Mouse (Mus musculus) small intestine, adult 2 months (tissue): ENCODE results near the gene Gnpat. TPM values are rescaled to one million over a fixed set of nuclear protein-coding genes. Genes with fewer than 3 reads are reported as not detected.

Experiments used
- H3K27ac ChIP-seq: fragments of 200-500 bp; 2 replicates; pipeline ENCODE4 v1.5.1; 2012; ENCODE audit warnings: low read depth, low read length, control low read depth, inconsistent platforms; ENCODE audit not compliant: insufficient read depth
- H3K27me3 ChIP-seq: fragments of 200-500 bp; 2 replicates; pipeline ENCODE4 v1.6.1; 2012; ENCODE audit warnings: mild to moderate bottlenecking, moderate library complexity, low read length, inconsistent platforms; ENCODE audit not compliant: control insufficient read depth, insufficient read depth
- H3K36me3 ChIP-seq: fragments of 200-500 bp; 2 replicates; pipeline ENCODE4 v1.6.1; 2012; ENCODE audit warnings: mild to moderate bottlenecking, low read length, control low read depth, inconsistent platforms; ENCODE audit not compliant: control insufficient read depth, insufficient read depth
- H3K4me1 ChIP-seq: fragments of 200-500 bp; 2 replicates; pipeline ENCODE4 v1.6.1; 2012; ENCODE audit warnings: low read length, inconsistent platforms, mixed read lengths; ENCODE audit not compliant: control insufficient read depth, insufficient read depth, insufficient read length
- H3K4me3 ChIP-seq: fragments of 200-500 bp; 2 replicates; pipeline ENCODE4 v1.5.1; 2012; ENCODE audit warnings: low read depth, mild to moderate bottlenecking, control low read depth, inconsistent platforms, low read length, moderate library complexity
- CTCF ChIP-seq: fragments of 200-500 bp; IDR thresholded peaks from 2 replicates; pipeline ENCODE4 v1.5.1; 2012; ENCODE audit warnings: low read depth, mild to moderate bottlenecking, control low read depth, inconsistent platforms, low read length, moderate library complexity, mixed read lengths; ENCODE audit not compliant: insufficient replicate concordance, insufficient read length; ENCODE audit errors: extremely low read depth
- POLR2A ChIP-seq: fragments of 200-500 bp; IDR thresholded peaks from 2 replicates; pipeline ENCODE4 v1.6.1; 2012; ENCODE audit warnings: low read depth, mild to moderate bottlenecking, control low read depth, inconsistent platforms, low read length, moderate library complexity
- WGBS: fragments of 180-500 bp; shearing (Covaris S2); methylation state at CpG from one replicate; pipeline ENCODE4 v1.1.7; 2018; 5-methylcytosine and 5-hydroxymethylcytosine counted together
- polyA plus RNA-seq: library from polyadenylated mRNA; depleted of rRNA; stranded (reverse); fragments of >200 nt; gene quantifications from 2 replicates; pipeline ENCODE4 v1.2.3, GENCODE M21; 2012

Gene Gnpat
- polyA plus RNA-seq, 1 experiment = 17.6 TPM

GRCm38 (mm10) chr8:124833430-124834205, 29.2 kb upstream of the Gnpat start:
- H3K27me3 ChIP-seq = no peaks in the 10 kb centered on the region
- H3K27ac ChIP-seq = no peak overlapping the region
- no peak overlapping the region for H3K4me3 ChIP-seq
- no peak for TF ChIP-seq CTCF
- TF ChIP-seq POLR2A = no peak
- no peaks in the 10 kb centered on the region for H3K4me1 ChIP-seq
- H3K36me3 ChIP-seq = peaks cover 2% of the 10 kb centered on the region; the same call in 1 of the 2 replicates
- WGBS = 31% methylated on average over 15 of the region's 15 CpGs

- no peaks in the 10 kb centered on the region for H3K4me1 ChIP-seq
- no peak overlapping the region for H3K4me3 ChIP-seq
- H3K27me3 ChIP-seq = no peaks in the 10 kb centered on the region
- peaks cover 18% of the 10 kb centered on the region for H3K36me3 ChIP-seq
- H3K27ac ChIP-seq = no peak overlapping the region
- TF ChIP-seq POLR2A (no peak), CTCF (no peak)
Observed at GRCm38 (mm10) chr8:124835848-124836247, 27.0 kb upstream of the Gnpat start.

- WGBS = 89% methylated on average over 7 of the region's 7 CpGs
- H3K4me3 ChIP-seq = no peak overlapping the region
- TF ChIP-seq POLR2A (no peak), CTCF (no peak)
Observed at GRCm38 (mm10) chr8:124836273-124836672, 26.6 kb upstream of the Gnpat start.

GRCm38 (mm10) chr8:124836907-124837306, 25.9 kb upstream of the Gnpat start:
- H3K27ac ChIP-seq = no peak overlapping the region
- H3K36me3 ChIP-seq = peaks cover 25% of the 10 kb centered on the region
- TF ChIP-seq CTCF (no peak), POLR2A (no peak)
- no peaks in the 10 kb centered on the region for H3K27me3 ChIP-seq
- H3K4me1 ChIP-seq = no peaks in the 10 kb centered on the region
- no peak overlapping the region for H3K4me3 ChIP-seq
- 72% methylated on average over 2 of the region's 2 CpGs for WGBS

More at GRCm38 (mm10) chr8:124836273-124836672, 26.6 kb upstream of the Gnpat start:
- Histone ChIP-seq H3K36me3 (peaks cover 20% of the 10 kb centered on the region), H3K27me3 (no peaks in the 10 kb centered on the region), H3K27ac (no peak overlapping the region), H3K4me1 (no peaks in the 10 kb centered on the region)

- Histone ChIP-seq H3K27me3 (no peaks in the 10 kb centered on the region), H3K27ac (no peak overlapping the region), H3K4me3 (no peak overlapping the region), H3K36me3 (peaks cover 27% of the 10 kb centered on the region), H3K4me1 (no peaks in the 10 kb centered on the region)
- 81% methylated on average over 2 of the region's 2 CpGs for WGBS
- TF ChIP-seq CTCF = no peak
- no peak for TF ChIP-seq POLR2A
Observed at GRCm38 (mm10) chr8:124837956-124838355, 24.9 kb upstream of the Gnpat start.

- WGBS = 93% methylated on average over 10 of the region's 10 CpGs
- Histone ChIP-seq H3K36me3 (peaks cover 28% of the 10 kb centered on the region), H3K27ac (no peak overlapping the region), H3K4me3 (no peak overlapping the region), H3K4me1 (no peaks in the 10 kb centered on the region), H3K27me3 (no peaks in the 10 kb centered on the region)
- TF ChIP-seq CTCF (no peak), POLR2A (no peak)
Observed at GRCm38 (mm10) chr8:124839371-124839770, 23.5 kb upstream of the Gnpat start.

GRCm38 (mm10) chr8:124840900-124841299, 21.9 kb upstream of the Gnpat start:
- Histone ChIP-seq H3K27me3 (no peaks in the 10 kb centered on the region), H3K4me1 (no peaks in the 10 kb centered on the region), H3K36me3 (peaks cover 28% of the 10 kb centered on the region), H3K27ac (no peak overlapping the region), H3K4me3 (no peak overlapping the region)
- 93% methylated on average over 7 of the region's 7 CpGs for WGBS
- TF ChIP-seq CTCF (no peak), POLR2A (no peak)
